Mouse (Mus musculus) neural tube, embryonic 13.5 days (tissue): ENCODE measurements around the gene Mns1. TPM values are rescaled to one million over a fixed set of nuclear protein-coding genes. Genes with fewer than 3 reads are reported as not detected.

Experiments
- ATAC-seq: fragments of 200-750 bp; cut with Nextera tagmentation; 2 replicates; pipeline ENCODE4 v1.8.0; 2017; ENCODE audit warnings: low read depth, mild to moderate bottlenecking, moderate TSS enrichment, moderate library complexity
- H3K27ac ChIP-seq: fragments of 300-500 bp; sonication (generic); replicated peaks from 2 replicates; pipeline ENCODE4 v1.5.1; 2015; ENCODE audit warnings: moderate library complexity, mild to moderate bottlenecking, inconsistent platforms
- H3K27me3 ChIP-seq: fragments of 300-500 bp; sonication (generic); 2 replicates; pipeline ENCODE4 v1.6.1; 2015; ENCODE audit warnings: mild to moderate bottlenecking, inconsistent platforms
- H3K36me3 ChIP-seq: fragments of 300-500 bp; sonication (generic); 2 replicates; pipeline ENCODE4 v1.6.1; 2015; ENCODE audit warnings: mild to moderate bottlenecking, inconsistent platforms
- H3K4me1 ChIP-seq: fragments of 300-500 bp; sonication (generic); replicated peaks from 2 replicates; pipeline ENCODE4 v1.6.1; 2015; ENCODE audit warnings: inconsistent platforms
- H3K4me2 ChIP-seq: fragments of 300-500 bp; sonication (generic); 2 replicates; pipeline ENCODE4 v1.6.1; 2015; ENCODE audit warnings: inconsistent platforms, mild to moderate bottlenecking, moderate library complexity
- H3K4me3 ChIP-seq: fragments of 300-500 bp; sonication (generic); 2 replicates; pipeline ENCODE4 v1.5.1; 2015; ENCODE audit warnings: mild to moderate bottlenecking, inconsistent platforms
- H3K9ac ChIP-seq: fragments of 300-500 bp; sonication (generic); 2 replicates; pipeline ENCODE4 v1.6.1; 2015; ENCODE audit warnings: moderate library complexity, mild to moderate bottlenecking, inconsistent platforms
- H3K9me3 ChIP-seq: fragments of 300-500 bp; sonication (generic); 2 replicates; pipeline ENCODE4 v1.6.1; 2016; ENCODE audit warnings: inconsistent platforms
- WGBS: fragments of 180-500 bp; shearing (Covaris S2); methylation state at CpG from one replicate; pipeline ENCODE4 v1.1.7; 2015; 5-methylcytosine and 5-hydroxymethylcytosine counted together
- microRNA-seq: library from miRNA; unstranded; fragments of <30 nt; microRNA quantifications from one replicate; pipeline ENCODE4, GENCODE M21; 2016
- polyA plus RNA-seq: library from polyadenylated mRNA; unstranded; fragments of >200 nt; fragmentation: Nextera tagmentation; extraction: Ambion mirVana; gene quantifications from 2 replicates; pipeline ENCODE4 v1.2.1, GENCODE M21; 2015

Mns1 gene
- polyA plus RNA-seq, 1 experiment from 2014 or later, result 6.9 TPM

DNA sequence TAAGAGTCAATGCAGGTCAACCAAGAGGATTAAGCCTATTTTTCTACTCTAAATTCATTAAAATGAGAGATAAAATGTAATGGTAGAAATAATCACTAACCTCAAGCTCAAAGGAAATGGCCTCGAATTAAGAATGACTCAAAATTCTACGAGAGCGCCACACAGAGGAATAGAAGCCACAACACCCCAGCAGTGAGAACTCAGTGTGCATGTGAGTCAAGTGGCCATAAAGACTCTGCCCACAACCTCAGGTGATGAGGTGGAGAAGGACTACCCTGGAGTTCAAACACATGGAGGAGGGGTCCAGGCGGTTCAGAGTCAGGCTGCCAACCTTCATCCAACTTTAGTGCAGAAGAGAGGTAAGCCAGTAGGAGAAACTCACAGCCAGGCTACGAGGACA is 51.3 kb downstream of the Mns1 start:
- H3K4me2 ChIP-seq, result no peak overlapping the region
- WGBS, result 96% methylated on average over 5 of the region's 5 CpGs
- no peak overlapping the region for H3K9ac ChIP-seq
- H3K27me3 ChIP-seq, result no peaks in the 10 kb centered on the region
- H3K4me3 ChIP-seq, result no peak overlapping the region
- ATAC-seq, result no peak
- H3K36me3 ChIP-seq, result peaks cover 14% of the 10 kb centered on the region
- H3K4me1 ChIP-seq, result peaks cover 20% of the 10 kb centered on the region
- no peaks in the 10 kb centered on the region for H3K9me3 ChIP-seq
- no peak overlapping the region for H3K27ac ChIP-seq

DNA sequence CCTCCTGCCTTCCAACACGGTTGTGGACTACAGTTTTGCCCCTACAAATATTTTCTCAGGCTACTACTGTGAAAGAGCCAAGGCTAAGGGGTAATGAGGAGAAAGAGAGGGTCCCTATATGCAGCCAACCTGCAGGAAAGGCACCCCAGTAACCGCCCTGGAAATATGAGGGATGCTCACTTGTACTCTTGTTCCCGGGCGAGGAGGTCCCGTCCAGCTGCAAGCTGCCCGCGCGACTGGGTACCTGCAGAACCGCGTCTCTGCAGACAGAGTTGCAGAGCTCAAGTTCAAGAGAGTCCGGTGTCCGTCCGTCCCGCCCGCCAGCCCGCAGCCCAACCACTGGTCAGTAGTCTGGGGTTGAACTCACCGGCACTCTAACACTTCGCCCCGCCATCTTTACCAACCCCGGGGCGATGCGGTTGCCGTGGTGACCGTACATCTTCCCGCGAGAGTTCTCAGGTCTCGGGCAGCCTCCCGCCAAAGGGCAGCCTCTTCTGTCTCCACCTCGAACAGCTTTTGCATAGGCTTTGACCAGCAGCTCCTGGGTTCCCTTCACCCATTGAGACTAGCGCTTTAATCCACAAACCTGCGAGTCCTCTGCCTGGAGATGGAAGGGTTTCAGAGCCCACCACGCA is 53.9 kb downstream of the Mns1 start:
- no peaks in the 10 kb centered on the region for H3K9me3 ChIP-seq
- H3K27me3 ChIP-seq, result no peaks in the 10 kb centered on the region
- H3K9ac ChIP-seq, result peak overlapping the region; percentile 80
- H3K27ac ChIP-seq, result peak overlapping the region; percentile 87
- H3K4me2 ChIP-seq, result peak overlapping the region; percentile 80
- H3K4me1 ChIP-seq, result peaks cover 20% of the 10 kb centered on the region
- peaks cover 4% of the 10 kb centered on the region; the same call in 1 of the 2 replicates for H3K36me3 ChIP-seq
- H3K4me3 ChIP-seq, result peak overlapping the region; percentile 76
- under 1% methylated on average over 32 of the region's 32 CpGs for WGBS
- ATAC-seq, result peak; percentile 94

DNA sequence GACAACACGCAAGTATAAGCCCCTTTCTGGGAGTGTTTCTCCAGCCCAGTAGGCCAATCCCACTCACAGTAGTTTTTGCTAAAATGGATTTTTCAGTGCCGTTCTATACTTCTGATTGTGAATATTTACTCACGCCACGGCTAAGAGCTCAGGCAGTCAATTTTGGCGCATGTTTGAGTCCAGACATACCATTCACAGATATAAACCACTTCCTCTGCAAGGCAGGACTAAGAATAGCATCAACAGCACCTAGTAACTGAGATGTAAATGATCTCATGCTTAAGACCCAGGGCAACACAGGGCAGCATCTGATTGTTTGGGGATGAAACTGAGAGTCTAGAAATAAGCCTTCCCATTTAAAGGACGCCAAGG is 54.4 kb downstream of the Mns1 start, which contains the start of gene Tex9:
Gene Tex9 (minus strand): TSS at position 19 of the 372 bp plus-strand sequence.
- Histone ChIP-seq H3K27me3 (no peaks in the 10 kb centered on the region), H3K9ac (peak within 1 kb of the TSS; percentile 80), H3K4me1 (peaks cover 17% of the 10 kb centered on the region), H3K36me3 (no peaks in the 10 kb centered on the region), H3K27ac (peak within 1 kb of the TSS; percentile 87), H3K4me3 (peak within 1 kb of the TSS; percentile 76), H3K4me2 (peak within 1 kb of the TSS; percentile 80), H3K9me3 (no peaks in the 10 kb centered on the region)
- ATAC-seq, result peak; percentile 62
- 12% methylated on average over 6 of the region's 6 CpGs for WGBS

DNA sequence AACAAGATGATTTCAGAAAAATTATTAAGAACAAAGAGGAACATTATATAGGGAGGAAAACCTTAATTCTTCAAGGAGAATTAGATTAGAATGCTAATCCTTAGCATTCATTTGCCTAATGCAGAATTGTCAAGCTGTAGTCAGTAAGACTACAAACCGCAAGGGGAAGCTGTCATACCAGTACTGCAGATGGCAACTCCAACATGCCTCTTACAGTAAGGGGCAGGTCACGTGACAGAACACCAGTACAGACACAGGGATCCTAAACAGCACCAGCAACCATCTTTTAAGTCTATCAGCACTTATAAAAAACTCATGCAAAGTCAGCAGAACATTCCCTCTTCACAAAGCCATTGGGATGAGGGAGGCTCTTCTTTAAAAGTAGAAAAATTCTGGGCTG is 55.7 kb downstream of the Mns1 start:
- ATAC-seq, result no peak
- Histone ChIP-seq H3K9me3 (no peaks in the 10 kb centered on the region), H3K4me3 (no peak overlapping the region), H3K36me3 (no peaks in the 10 kb centered on the region), H3K4me2 (no peak overlapping the region), H3K9ac (no peak overlapping the region), H3K27me3 (no peaks in the 10 kb centered on the region), H3K27ac (no peak overlapping the region), H3K4me1 (peaks cover 17% of the 10 kb centered on the region)
- 88% methylated on average over 2 of the region's 2 CpGs for WGBS

DNA sequence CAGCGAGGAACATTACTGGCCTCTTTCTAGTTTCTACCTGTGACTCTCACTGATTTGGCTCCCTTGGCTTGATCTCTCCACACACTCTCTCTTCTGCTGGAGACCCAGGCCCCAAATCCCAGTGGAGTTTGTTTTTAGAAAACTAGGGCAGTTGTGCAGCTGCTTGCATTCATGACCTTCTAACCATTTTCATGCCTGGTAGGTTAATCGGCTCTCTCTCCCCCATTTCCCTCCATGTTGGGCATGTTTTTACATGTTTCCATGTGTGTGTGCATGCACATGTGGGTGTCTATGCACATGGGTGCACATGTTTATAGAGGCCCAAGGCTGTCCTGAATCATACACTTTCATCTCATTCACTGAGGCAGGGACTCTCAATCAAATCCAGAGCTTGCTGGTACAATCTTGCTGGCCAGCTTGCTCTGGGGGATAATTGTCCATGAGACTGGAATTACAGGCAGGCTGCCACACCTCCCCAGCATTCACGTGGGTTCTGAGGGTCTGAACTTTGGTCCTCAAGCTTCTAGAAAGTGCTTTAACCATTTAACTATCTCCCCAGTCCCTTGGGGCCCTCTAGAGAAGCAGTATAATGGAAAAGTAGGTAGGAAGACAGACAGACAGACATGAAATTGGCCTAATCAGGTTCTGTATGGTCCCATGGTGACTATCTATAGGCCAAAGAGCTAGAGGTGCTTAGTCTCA is 56.3 kb downstream of the Mns1 start:
- Histone ChIP-seq H3K27me3 (no peaks in the 10 kb centered on the region), H3K9ac (no peak overlapping the region), H3K27ac (no peak overlapping the region), H3K9me3 (no peaks in the 10 kb centered on the region), H3K4me3 (no peak overlapping the region), H3K4me1 (peaks cover 17% of the 10 kb centered on the region), H3K4me2 (no peak overlapping the region), H3K36me3 (no peaks in the 10 kb centered on the region)
- no peak for ATAC-seq
- WGBS, result 83% methylated on average over 3 of the region's 3 CpGs

DNA sequence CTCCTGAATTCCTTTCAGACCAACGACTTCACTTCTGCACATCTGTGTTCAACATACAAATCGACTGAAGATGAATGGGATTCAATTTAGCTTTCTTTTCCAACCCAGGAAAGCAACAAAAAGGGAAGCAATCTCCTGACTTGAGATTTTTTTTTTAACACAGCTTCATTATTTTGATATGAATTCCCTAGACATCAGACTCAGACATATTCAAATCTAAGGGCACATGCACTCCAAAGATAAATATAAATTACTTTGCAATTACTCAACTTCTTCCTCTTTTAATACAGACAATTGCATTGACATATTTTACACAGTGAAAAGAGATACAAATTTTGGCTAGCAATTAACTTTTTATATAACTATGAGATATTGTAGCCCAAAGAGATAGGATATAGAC is 58.9 kb downstream of the Mns1 start:
- no peaks in the 10 kb centered on the region for H3K9me3 ChIP-seq
- no peak overlapping the region for H3K4me3 ChIP-seq
- H3K27ac ChIP-seq, result no peak overlapping the region
- 68% methylated on average over 2 of the region's 2 CpGs for WGBS
- H3K36me3 ChIP-seq, result no peaks in the 10 kb centered on the region
- peaks cover 6% of the 10 kb centered on the region for H3K4me1 ChIP-seq
- H3K9ac ChIP-seq, result no peak overlapping the region
- H3K27me3 ChIP-seq, result no peaks in the 10 kb centered on the region
- no peak overlapping the region for H3K4me2 ChIP-seq
- no peak for ATAC-seq

DNA sequence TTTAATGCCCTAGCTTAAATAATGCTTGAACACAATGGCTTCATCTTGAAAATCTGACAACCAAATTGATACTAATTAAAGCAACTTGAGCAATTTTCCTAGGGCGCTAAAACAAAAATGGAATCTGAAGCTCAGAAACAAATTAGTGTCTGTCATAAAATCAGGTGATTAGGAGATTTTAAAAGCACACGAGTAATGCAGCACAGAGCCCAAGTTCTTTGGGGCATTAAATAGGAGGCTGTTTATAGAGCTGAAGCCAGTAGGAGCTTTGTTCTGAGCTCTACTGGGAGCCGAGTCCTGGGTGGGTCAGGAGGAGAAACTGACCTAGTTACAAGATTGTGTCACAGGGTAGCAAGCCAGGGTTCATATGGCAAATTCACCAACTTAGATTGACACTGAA is 59.4 kb downstream of the Mns1 start:
- no peaks in the 10 kb centered on the region for H3K36me3 ChIP-seq
- no peak overlapping the region for H3K4me2 ChIP-seq
- no peak overlapping the region for H3K27ac ChIP-seq
- WGBS, result 67% methylated on average over 3 of the region's 3 CpGs
- peaks cover 4% of the 10 kb centered on the region for H3K4me1 ChIP-seq
- H3K27me3 ChIP-seq, result no peaks in the 10 kb centered on the region
- no peaks in the 10 kb centered on the region for H3K9me3 ChIP-seq
- no peak overlapping the region for H3K9ac ChIP-seq
- H3K4me3 ChIP-seq, result no peak overlapping the region
- ATAC-seq, result no peak

Small RNA genes lying within 50 kb of the gene (microRNA-seq; reads per million reads assigned to microRNA genes)
- not detected for gene Gm28010

Other genes starting within 250 kb of the Mns1 start
- gene Zfp280d, start 163.2 kb upstream of the Mns1 start, polyA plus RNA-seq, result 45.6 and 48.2 TPM in 2 replicates
- 36.4 and 38.6 TPM in 2 replicates for gene Tex9, start 54.2 kb downstream of the Mns1 start, polyA plus RNA-seq
- gene Rfx7, start 94.2 kb downstream of the Mns1 start, polyA plus RNA-seq, result 15.0 and 17.2 TPM in 2 replicates
- 475 and 521 TPM in 2 replicates for gene Nedd4, start 224.3 kb downstream of the Mns1 start, polyA plus RNA-seq